Mouse (Mus musculus) C2C12 (cell line): ENCODE data around the gene Cd79a. TPM values are rescaled to one million over a fixed set of nuclear protein-coding genes. Genes with fewer than 3 reads are reported as not detected.

Experiments used
- H3K27me3 ChIP-seq: one replicate; pipeline ENCODE4 v1.6.1; 2011; ENCODE audit not compliant: control insufficient read depth, insufficient read depth, insufficient read length
- H3K36me3 ChIP-seq: one replicate; pipeline ENCODE4 v1.6.1; 2011; ENCODE audit not compliant: control insufficient read depth, insufficient read depth
- H3K4me3 ChIP-seq: one replicate; pipeline ENCODE4 v1.5.1; 2011; ENCODE audit warnings: mild to moderate bottlenecking, control low read depth; ENCODE audit not compliant: poor library complexity, insufficient read depth, severe bottlenecking
- H3K79me2 ChIP-seq: one replicate; pipeline ENCODE4 v1.6.1; 2011; ENCODE audit not compliant: control insufficient read depth, insufficient read depth
- H3K79me3 ChIP-seq: one replicate; pipeline ENCODE4 v1.6.1; 2011; ENCODE audit warnings: low read depth, control low read depth
- H3ac ChIP-seq: one replicate; pipeline ENCODE3; 2011; ENCODE audit warnings: low read depth; ENCODE audit not compliant: control insufficient read depth, insufficient read length
- CEBPB ChIP-seq: IDR thresholded peaks from one replicate; pipeline ENCODE4 v1.6.1; 2011; ENCODE audit warnings: low read depth, mild to moderate bottlenecking, control low read depth, moderate library complexity
- CTCF ChIP-seq: IDR thresholded peaks from one replicate; pipeline ENCODE4 v1.5.1; 2011; ENCODE audit not compliant: control insufficient read depth, insufficient read depth, insufficient read length
- FOSL1 ChIP-seq: IDR thresholded peaks from one replicate; pipeline ENCODE4 v1.8.0; 2011; ENCODE audit warnings: mild to moderate bottlenecking, low read length; ENCODE audit not compliant: poor library complexity, insufficient read depth, severe bottlenecking
- MAX ChIP-seq: IDR thresholded peaks from one replicate; pipeline ENCODE4 v1.6.1; 2011; ENCODE audit warnings: mild to moderate bottlenecking, control low read depth
- MYOD1 ChIP-seq: IDR thresholded peaks from one replicate; pipeline ENCODE4 v1.6.1; 2011; ENCODE audit warnings: low read depth; ENCODE audit not compliant: control insufficient read depth, insufficient read length
- MYOG ChIP-seq: IDR thresholded peaks from one replicate; pipeline ENCODE4 v1.6.1; 2011; ENCODE audit not compliant: control insufficient read depth, insufficient read length; ENCODE audit errors: extremely low read depth
- USF1 ChIP-seq: IDR thresholded peaks from one replicate; pipeline ENCODE4 v1.6.1; 2011; ENCODE audit warnings: low read depth, mild to moderate bottlenecking, control low read depth, moderate library complexity
- polyA plus RNA-seq: library from polyadenylated mRNA; unstranded; fragments of >200 nt; fragmentation: generic; extraction: Trizol; gene quantifications from one replicate; pipeline ENCODE4 v1.2.1, GENCODE M21; 2012; ENCODE audit warnings: missing spikeins

Cd79a gene
- polyA plus RNA-seq, 1 experiment: 0.09 TPM

- no peaks in the 10 kb centered on the region for H3K79me3 ChIP-seq
- H3K79me2 ChIP-seq: no peaks in the 10 kb centered on the region
- H3K4me3 ChIP-seq: no peak overlapping the region
- H3ac ChIP-seq: no peak overlapping the region
- H3K36me3 ChIP-seq: no peaks in the 10 kb centered on the region
- H3K27me3 ChIP-seq: no peaks in the 10 kb centered on the region
- TF ChIP-seq MYOG (no peak), CTCF (no peak), USF1 (no peak), CEBPB (no peak), FOSL1 (no peak), MAX (no peak), MYOD1 (no peak)
Measured at GRCm38 (mm10) chr7:24853695-24854094, 43.5 kb upstream of the Cd79a start.

- Histone ChIP-seq H3K79me3 (no peaks in the 10 kb centered on the region), H3ac (no peak overlapping the region), H3K79me2 (no peaks in the 10 kb centered on the region), H3K4me3 (no peak overlapping the region), H3K36me3 (no peaks in the 10 kb centered on the region), H3K27me3 (no peaks in the 10 kb centered on the region)
- TF ChIP-seq CTCF (no peak), MYOD1 (no peak), FOSL1 (no peak), MYOG (no peak), CEBPB (no peak)
Measured at GRCm38 (mm10) chr7:24856460-24857120, 40.6 kb upstream of the Cd79a start.

- H3K79me3 ChIP-seq: no peaks in the 10 kb centered on the region
- no peaks in the 10 kb centered on the region for H3K36me3 ChIP-seq
- TF ChIP-seq MAX (no peak), USF1 (no peak), CTCF (no peak), FOSL1 (no peak)
- H3K79me2 ChIP-seq: no peaks in the 10 kb centered on the region
- H3K4me3 ChIP-seq: no peak overlapping the region
- H3ac ChIP-seq: no peak overlapping the region
- no peaks in the 10 kb centered on the region for H3K27me3 ChIP-seq
Measured at GRCm38 (mm10) chr7:24859234-24859633, 37.9 kb upstream of the Cd79a start.

- no peaks in the 10 kb centered on the region for H3K36me3 ChIP-seq
- H3ac ChIP-seq: no peak within 1 kb of the TSS
- no peaks in the 10 kb centered on the region for H3K27me3 ChIP-seq
- TF ChIP-seq MYOD1 (no peak), FOSL1 (no peak), CTCF (no peak), MYOG (no peak), CEBPB (no peak), MAX (no peak), USF1 (no peak)
- H3K79me2 ChIP-seq: no peaks in the 10 kb centered on the region
- no peak within 1 kb of the TSS for H3K4me3 ChIP-seq
- H3K79me3 ChIP-seq: no peaks in the 10 kb centered on the region
Measured at GRCm38 (mm10) chr7:24861913-24862312, 35.3 kb upstream of the Cd79a start, which contains the start of gene Gm9844. Gene Gm9844, plus strand, starts transcription at chr7:24862213.

GRCm38 (mm10) chr7:24862853-24863252 is 34.3 kb upstream of the Cd79a start:
- no peaks in the 10 kb centered on the region for H3K79me3 ChIP-seq
- no peaks in the 10 kb centered on the region for H3K36me3 ChIP-seq
- no peaks in the 10 kb centered on the region for H3K27me3 ChIP-seq
- no peak overlapping the region for H3ac ChIP-seq
- H3K79me2 ChIP-seq: no peaks in the 10 kb centered on the region
- TF ChIP-seq CEBPB: no peak
- no peak for TF ChIP-seq MYOG
- no peak for TF ChIP-seq FOSL1
- TF ChIP-seq MYOD1: no peak
- no peak overlapping the region for H3K4me3 ChIP-seq

- H3K36me3 ChIP-seq: no peaks in the 10 kb centered on the region
- H3K79me3 ChIP-seq: no peaks in the 10 kb centered on the region
- no peaks in the 10 kb centered on the region for H3K79me2 ChIP-seq
- H3K27me3 ChIP-seq: peaks cover 3% of the 10 kb centered on the region
- no peak for TF ChIP-seq FOSL1
- TF ChIP-seq MYOD1: no peak
- TF ChIP-seq USF1: no peak
- TF ChIP-seq MYOG: no peak
- no peak for TF ChIP-seq CEBPB
- no peak for TF ChIP-seq MAX
- no peak for TF ChIP-seq CTCF
- H3K4me3 ChIP-seq: no peak overlapping the region
- no peak overlapping the region for H3ac ChIP-seq
Measured at GRCm38 (mm10) chr7:24864156-24864555, 33.0 kb upstream of the Cd79a start.
